Mouse (Mus musculus) embryo, embryonic 9.5 days (tissue): ENCODE data around the gene Gm17622.

Experiments
- DNase-seq: peaks from one replicate; pipeline ENCODE4 v3.0.0-alpha.2; 2017; ENCODE audit errors: extremely low spot score

Gene Gm17622

GRCm38 (mm10) chr13:96511262-96511661, 20.7 kb downstream of the Gm17622 start:
- DNase-seq = no peak

GRCm38 (mm10) chr13:96511893-96512292, 21.4 kb downstream of the Gm17622 start:
- no peak for DNase-seq

GRCm38 (mm10) chr13:96514154-96514942, 23.8 kb downstream of the Gm17622 start:
- DNase-seq = no peak

GRCm38 (mm10) chr13:96516249-96516648, 25.7 kb downstream of the Gm17622 start:
- no peak for DNase-seq

GRCm38 (mm10) chr13:96517335-96517734, 26.8 kb downstream of the Gm17622 start:
- DNase-seq = no peak

- DNase-seq = no peak
Measured at GRCm38 (mm10) chr13:96521294-96521693, 30.8 kb downstream of the Gm17622 start.

- DNase-seq = no peak
Measured at GRCm38 (mm10) chr13:96527022-96527421, 36.5 kb downstream of the Gm17622 start.

GRCm38 (mm10) chr13:96527856-96528255, 37.3 kb downstream of the Gm17622 start:
- no peak for DNase-seq

GRCm38 (mm10) chr13:96528776-96529175, 38.2 kb downstream of the Gm17622 start:
- no peak for DNase-seq

GRCm38 (mm10) chr13:96529542-96529941, 39.0 kb downstream of the Gm17622 start:
- no peak for DNase-seq

GRCm38 (mm10) chr13:96530064-96530463, 39.5 kb downstream of the Gm17622 start:
- DNase-seq = no peak

- DNase-seq = no peak
Measured at GRCm38 (mm10) chr13:96532176-96532575, 41.6 kb downstream of the Gm17622 start.

GRCm38 (mm10) chr13:96533742-96534141, 43.2 kb downstream of the Gm17622 start:
- no peak for DNase-seq

GRCm38 (mm10) chr13:96536821-96537572, 46.5 kb downstream of the Gm17622 start:
- DNase-seq = no peak

- DNase-seq = no peak
Measured at GRCm38 (mm10) chr13:96538103-96538502, 47.6 kb downstream of the Gm17622 start.
